Mouse (Mus musculus) liver, embryonic 11.5 days (tissue): ENCODE data around the gene Cep78. TPM values are rescaled to one million over a fixed set of nuclear protein-coding genes. Genes with fewer than 3 reads are reported as not detected.

Source experiments
- ATAC-seq: fragments of 200-750 bp; cut with Nextera tagmentation; replicated peaks from 2 replicates; pipeline ENCODE4 v1.8.0; 2017; ENCODE audit warnings: moderate number of reproducible peaks, mild to moderate bottlenecking, moderate TSS enrichment, moderate library complexity; ENCODE audit not compliant: low FRiP score
- DNase-seq: peaks from one replicate; pipeline ENCODE4 v3.0.0-alpha.2; 2017; ENCODE audit warnings: low spot score
- H3K27ac ChIP-seq: fragments of 300-500 bp; sonication (generic); 2 replicates; pipeline ENCODE4 v1.5.1; 2014; ENCODE audit warnings: mild to moderate bottlenecking, low read depth, low read length, control low read depth
- H3K27me3 ChIP-seq: fragments of 300-500 bp; sonication (generic); replicated peaks from 2 replicates; pipeline ENCODE4 v1.6.1; 2014; ENCODE audit warnings: low read length, mixed read lengths; ENCODE audit not compliant: control insufficient read depth, insufficient read depth
- H3K36me3 ChIP-seq: fragments of 300-500 bp; sonication (generic); 2 replicates; pipeline ENCODE4 v1.6.1; 2014; ENCODE audit warnings: mild to moderate bottlenecking, low read length, moderate library complexity, mixed read lengths; ENCODE audit not compliant: control insufficient read depth, insufficient read depth
- H3K4me1 ChIP-seq: fragments of 300-500 bp; sonication (generic); replicated peaks from 2 replicates; pipeline ENCODE4 v1.6.1; 2014; ENCODE audit warnings: low read length, mixed read lengths; ENCODE audit not compliant: control insufficient read depth, insufficient read depth
- H3K4me2 ChIP-seq: fragments of 300-500 bp; sonication (generic); 2 replicates; pipeline ENCODE4 v1.6.1; 2014; ENCODE audit warnings: mild to moderate bottlenecking, control low read depth, moderate library complexity
- H3K4me3 ChIP-seq: fragments of 300-500 bp; sonication (generic); 2 replicates; pipeline ENCODE4 v1.5.1; 2014; ENCODE audit warnings: low read depth, low read length, control low read depth
- H3K9ac ChIP-seq: fragments of 300-500 bp; sonication (generic); 2 replicates; pipeline ENCODE4 v1.6.1; 2014; ENCODE audit warnings: low read depth, low read length, control low read depth
- H3K9me3 ChIP-seq: fragments of 300-500 bp; sonication (generic); 2 replicates; pipeline ENCODE4 v1.6.1; 2016; ENCODE audit warnings: low read length, inconsistent platforms, mixed read lengths; ENCODE audit not compliant: control insufficient read depth
- WGBS: fragments of 180-500 bp; shearing (Covaris S2); extraction: QIAGEN DNeasy Blood & Tissue Kit; methylation state at CpG from one replicate; pipeline ENCODE4 v1.1.7; 2014; 5-methylcytosine and 5-hydroxymethylcytosine counted together
- polyA plus RNA-seq: library from polyadenylated mRNA; unstranded; fragments of >200 nt; fragmentation: Nextera tagmentation; extraction: Ambion mirVana; gene quantifications from 2 replicates; pipeline ENCODE4 v1.2.1, GENCODE M21; 2014

Gene Cep78
- polyA plus RNA-seq, 1 experiment from 2014 or later = 30.1 TPM

DNA sequence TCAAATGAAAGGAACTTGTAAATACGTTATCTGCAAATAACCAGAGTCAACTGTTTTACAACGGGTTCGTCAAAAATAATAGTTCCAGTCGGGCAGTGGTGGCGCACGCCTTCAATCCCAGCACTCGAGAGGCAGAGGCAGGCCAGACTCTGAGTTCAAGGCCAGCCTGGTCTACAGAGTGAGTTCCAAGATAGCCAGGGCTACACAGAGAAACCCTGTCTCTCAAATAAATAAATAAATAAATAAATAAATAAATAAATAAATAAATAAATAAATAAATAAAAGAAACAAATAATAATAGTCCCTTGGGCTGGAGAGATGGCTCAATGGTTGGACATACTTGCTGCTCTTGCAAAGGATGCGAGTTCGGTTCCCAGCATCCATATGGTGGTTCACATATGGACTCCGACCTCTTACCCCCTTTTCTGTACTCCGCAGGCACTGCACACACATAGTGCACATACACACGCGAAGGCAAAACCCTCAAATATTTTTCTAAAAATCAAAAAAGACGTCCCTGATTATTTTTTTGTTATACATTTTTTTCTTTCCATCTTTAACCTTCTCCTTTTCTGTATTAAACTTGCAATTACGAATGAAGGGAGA lies 947 bp downstream of the Cep78 start:
- peak overlapping the region; percentile 90 for H3K4me3 ChIP-seq
- H3K27me3 ChIP-seq = no peaks in the 10 kb centered on the region
- 0 out of 2 replicates have a peak, but pooled peaks cover 4% of the 10 kb centered on the region for H3K36me3 ChIP-seq
- 50% methylated on average over 15 of the region's 15 CpGs for WGBS
- ATAC-seq (no peak), DNase-seq (no peak)
- no peaks in the 10 kb centered on the region for H3K9me3 ChIP-seq
- no peak overlapping the region for H3K27ac ChIP-seq
- H3K9ac ChIP-seq = peak overlapping the region; percentile 91
- H3K4me2 ChIP-seq = peak overlapping the region; percentile 71
- no peaks in the 10 kb centered on the region; the same call in none of the 2 replicates for H3K4me1 ChIP-seq

DNA sequence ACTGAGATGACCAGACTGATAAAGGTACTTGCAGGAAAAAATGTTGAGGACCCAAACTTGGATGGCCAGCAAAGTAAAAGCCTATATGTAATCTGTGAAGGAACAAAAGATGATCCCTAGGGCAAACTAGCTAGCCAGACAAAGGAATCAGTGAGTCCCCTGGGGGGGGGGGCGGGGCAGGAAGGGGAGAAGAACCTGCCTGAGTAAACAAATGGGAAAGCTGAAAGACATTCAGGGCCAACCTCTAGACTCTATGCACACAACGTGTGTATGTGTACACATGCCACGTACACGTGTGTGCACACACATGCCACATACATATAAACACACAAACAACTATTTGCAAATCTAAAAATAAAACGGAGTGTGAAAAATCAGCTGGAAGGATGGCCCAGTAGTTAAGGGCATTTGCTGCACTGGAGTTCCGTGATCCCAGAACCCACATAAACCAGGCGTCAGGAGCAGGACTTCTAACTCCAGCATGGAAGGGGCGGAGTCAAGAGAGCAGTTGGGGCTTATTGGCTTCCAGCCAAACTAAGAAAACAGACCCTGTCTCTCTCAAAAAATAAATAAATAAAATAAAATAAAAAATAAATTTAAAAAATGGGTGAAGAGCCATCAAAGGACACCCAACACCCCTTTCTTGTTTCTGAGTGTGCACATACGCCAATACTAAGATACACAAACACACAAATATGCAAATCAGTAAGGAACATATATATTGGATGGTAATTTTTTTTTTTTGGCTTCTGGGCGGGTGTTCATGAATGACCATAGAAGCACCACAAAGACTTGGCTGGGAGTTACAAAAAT lies 1.7 kb downstream of the Cep78 start:
- 60% methylated on average over 10 of the region's 10 CpGs for WGBS
- H3K4me3 ChIP-seq = no peak overlapping the region
- peak overlapping the region; percentile 71 for H3K4me2 ChIP-seq
- H3K36me3 ChIP-seq = 0 out of 2 replicates have a peak, but pooled peaks cover 4% of the 10 kb centered on the region
- no peaks in the 10 kb centered on the region for H3K9me3 ChIP-seq
- ATAC-seq (no peak), DNase-seq (no peak)
- no peaks in the 10 kb centered on the region for H3K27me3 ChIP-seq
- H3K4me1 ChIP-seq = no peaks in the 10 kb centered on the region; the same call in none of the 2 replicates
- no peak overlapping the region for H3K27ac ChIP-seq
- H3K9ac ChIP-seq = no peak overlapping the region

- H3K9ac ChIP-seq = no peak overlapping the region
- WGBS = 62% methylated on average over 4 of the region's 4 CpGs
- no peaks in the 10 kb centered on the region for H3K27me3 ChIP-seq
- no peak overlapping the region for H3K4me3 ChIP-seq
- no peak overlapping the region for H3K4me2 ChIP-seq
- no peak for ATAC-seq
- DNase-seq = no peak
- no peak overlapping the region for H3K27ac ChIP-seq
- peaks cover 7% of the 10 kb centered on the region; the same call in 1 of the 2 replicates for H3K36me3 ChIP-seq
- H3K9me3 ChIP-seq = no peaks in the 10 kb centered on the region
- H3K4me1 ChIP-seq = no peaks in the 10 kb centered on the region; the same call in none of the 2 replicates
Observed at GRCm38 (mm10) chr19:15981861-15982260, 2.9 kb downstream of the Cep78 start.

DNA sequence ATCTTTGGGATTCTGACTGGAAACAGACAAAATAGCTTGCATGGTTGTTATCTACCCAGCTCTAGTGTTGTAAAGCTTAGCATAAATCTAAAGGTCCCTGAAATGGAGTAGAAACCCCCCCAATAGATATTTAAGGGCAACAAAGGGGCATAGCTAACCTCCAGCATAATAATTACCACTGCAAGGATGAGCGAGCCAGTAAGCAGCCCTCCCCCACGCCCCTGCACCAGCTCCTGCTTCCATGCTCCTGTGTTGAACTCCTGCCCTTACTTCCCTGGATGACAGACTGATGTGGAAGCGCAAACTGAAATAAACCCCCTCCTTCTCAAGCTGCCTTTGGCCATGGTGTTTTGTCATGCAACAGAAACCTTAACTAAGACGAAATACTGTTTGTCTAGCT lies 11.4 kb downstream of the Cep78 start:
- Histone ChIP-seq H3K4me3 (no peak overlapping the region), H3K36me3 (peaks cover 22% of the 10 kb centered on the region), H3K9me3 (no peaks in the 10 kb centered on the region), H3K4me1 (0 out of 2 replicates have a peak, but pooled peaks cover 3% of the 10 kb centered on the region), H3K9ac (no peak overlapping the region), H3K4me2 (no peak overlapping the region), H3K27ac (no peak overlapping the region), H3K27me3 (no peaks in the 10 kb centered on the region)
- DNase-seq (no peak), ATAC-seq (no peak)
- WGBS = 69% methylated on average over 4 of the region's 4 CpGs

DNA sequence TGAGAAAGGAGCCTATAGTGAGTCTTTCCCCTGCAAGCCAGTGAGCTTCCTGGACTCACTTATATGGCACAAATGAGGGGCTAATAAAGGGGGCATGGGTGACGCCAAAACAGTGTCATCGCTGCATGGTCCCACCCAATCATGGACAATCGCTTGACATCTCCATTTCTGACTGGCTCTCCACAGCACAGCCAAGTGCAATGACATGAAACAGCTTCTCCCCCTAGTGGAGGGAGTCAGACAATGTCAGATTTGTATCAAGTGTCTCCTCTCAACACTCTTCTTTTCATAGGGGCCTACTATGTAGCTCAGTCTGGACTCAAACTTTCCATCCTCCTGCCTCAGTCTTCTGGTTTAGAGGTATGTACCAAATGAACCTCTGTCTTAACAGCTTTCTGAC lies 19.7 kb downstream of the Cep78 start:
- Histone ChIP-seq H3K4me1 (no peaks in the 10 kb centered on the region), H3K36me3 (peaks cover 16% of the 10 kb centered on the region), H3K9ac (no peak overlapping the region), H3K4me2 (no peak overlapping the region), H3K27me3 (no peaks in the 10 kb centered on the region), H3K27ac (no peak overlapping the region), H3K9me3 (no peaks in the 10 kb centered on the region), H3K4me3 (no peak overlapping the region)
- DNase-seq = no peak
- WGBS = 58% methylated on average over 3 of the region's 3 CpGs
- ATAC-seq = peak; percentile 29; the same call in 1 of the 2 replicates

DNA sequence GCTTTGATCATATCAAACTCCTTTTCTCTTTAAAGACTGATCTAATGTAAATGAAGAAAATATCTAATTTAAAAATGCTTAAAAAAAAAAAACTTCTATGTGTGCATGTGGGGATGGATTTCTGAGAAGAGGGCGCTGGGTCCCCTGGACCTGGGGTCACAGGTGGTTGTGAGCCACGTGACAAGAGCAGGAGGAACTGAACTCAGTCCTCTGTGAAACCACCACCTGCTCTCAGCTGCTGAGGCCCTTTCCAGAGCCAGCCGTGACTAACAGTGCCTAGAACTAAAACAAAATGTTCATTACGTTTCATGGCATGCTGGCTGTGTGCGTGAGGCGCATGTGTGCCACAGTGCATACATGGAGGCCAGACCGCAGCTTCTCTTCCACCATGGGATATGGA lies 20.3 kb downstream of the Cep78 start:
- no peak overlapping the region for H3K4me2 ChIP-seq
- H3K27me3 ChIP-seq = no peaks in the 10 kb centered on the region
- H3K9me3 ChIP-seq = no peaks in the 10 kb centered on the region
- DNase-seq = no peak
- 90% methylated on average over 7 of the region's 7 CpGs for WGBS
- no peak overlapping the region for H3K4me3 ChIP-seq
- ATAC-seq = no peak
- H3K27ac ChIP-seq = no peak overlapping the region
- H3K9ac ChIP-seq = no peak overlapping the region
- no peaks in the 10 kb centered on the region for H3K4me1 ChIP-seq
- peaks cover 15% of the 10 kb centered on the region for H3K36me3 ChIP-seq

DNA sequence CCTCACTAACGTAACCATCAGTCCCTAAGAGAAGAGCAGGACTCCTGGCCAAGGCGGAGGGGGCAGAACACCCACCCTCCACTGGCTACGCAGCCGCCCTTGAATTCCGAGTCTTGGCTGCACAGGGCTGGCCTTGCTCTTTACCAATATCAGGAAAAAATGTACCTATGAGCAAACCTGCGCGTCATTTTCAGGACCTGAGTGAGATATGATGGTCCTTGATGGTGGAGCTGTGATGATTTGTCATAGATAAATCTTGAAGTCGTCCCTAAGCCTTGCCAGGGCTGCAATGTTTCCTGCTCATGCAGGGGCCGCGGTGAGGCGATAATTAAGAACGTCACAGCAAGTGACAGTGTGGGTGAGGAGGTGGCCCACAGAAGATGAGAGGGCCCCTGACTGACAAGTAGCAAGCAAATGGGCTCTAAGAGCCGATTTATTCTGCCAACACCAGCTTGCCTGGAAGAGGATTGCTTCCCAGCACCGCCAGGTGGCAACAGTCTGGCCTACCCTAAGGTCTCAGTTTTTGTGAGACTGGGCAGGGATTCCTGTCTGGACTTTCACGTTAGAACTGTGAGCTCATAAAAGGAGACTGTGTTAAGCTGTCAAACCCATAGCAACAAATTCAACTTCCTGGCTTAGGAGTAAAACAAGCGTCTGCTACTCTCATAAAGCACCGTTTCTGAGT lies 21.6 kb downstream of the Cep78 start:
- H3K36me3 ChIP-seq = peaks cover 9% of the 10 kb centered on the region; the same call in 1 of the 2 replicates
- H3K27ac ChIP-seq = no peak overlapping the region
- H3K4me2 ChIP-seq = no peak overlapping the region
- no peak overlapping the region for H3K9ac ChIP-seq
- H3K9me3 ChIP-seq = no peaks in the 10 kb centered on the region
- no peak for ATAC-seq
- no peak overlapping the region for H3K4me3 ChIP-seq
- DNase-seq = no peak
- WGBS = 87% methylated on average over 17 of the region's 17 CpGs
- no peaks in the 10 kb centered on the region for H3K27me3 ChIP-seq
- H3K4me1 ChIP-seq = no peaks in the 10 kb centered on the region

DNA sequence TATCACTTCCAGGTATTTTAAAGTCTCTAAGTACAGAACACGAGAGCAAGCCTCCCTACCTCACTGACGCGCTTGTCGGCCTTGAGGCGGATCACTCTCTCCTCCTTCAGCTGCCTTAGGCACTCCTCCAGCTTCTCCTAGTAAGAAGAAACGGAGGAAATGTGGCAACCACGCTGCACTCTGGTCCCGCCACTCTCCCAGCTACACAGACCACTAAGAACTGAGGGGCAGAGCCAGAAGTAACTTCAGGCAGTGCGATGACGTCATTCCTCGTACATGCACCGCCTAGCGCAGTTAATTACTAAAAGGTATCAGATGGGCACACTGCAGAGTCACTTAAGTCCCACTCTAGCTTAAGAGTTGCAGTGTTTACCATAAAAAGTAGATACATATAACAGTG lies 22.5 kb downstream of the Cep78 start:
- Histone ChIP-seq H3K27ac (no peak overlapping the region), H3K36me3 (peaks cover 9% of the 10 kb centered on the region; the same call in 1 of the 2 replicates), H3K27me3 (no peaks in the 10 kb centered on the region), H3K4me2 (no peak overlapping the region), H3K4me3 (no peak overlapping the region), H3K4me1 (no peaks in the 10 kb centered on the region), H3K9me3 (no peaks in the 10 kb centered on the region), H3K9ac (no peak overlapping the region)
- WGBS = 84% methylated on average over 13 of the region's 13 CpGs
- no peak for DNase-seq
- no peak for ATAC-seq
